Mouse (Mus musculus) hindbrain, embryonic 11.5 days (tissue): ENCODE measurements around the gene Tmprss9. TPM values are rescaled to one million over a fixed set of nuclear protein-coding genes. Genes with fewer than 3 reads are reported as not detected.
A peak's percentile ranks its signal among the peaks of the same experiment; 100 is the strongest.
"Not testable (repeated sequence)": the region's sequence is repeated elsewhere in the genome, so short reads cannot be mapped to it uniquely, and the experiment has no call there.

Source experiments
- ATAC-seq: fragments of 200-750 bp; cut with Nextera tagmentation; 2 replicates; pipeline ENCODE4 v1.8.0; 2017; ENCODE audit warnings: mild to moderate bottlenecking, moderate TSS enrichment, moderate library complexity; ENCODE audit not compliant: low FRiP score
- DNase-seq: peaks from one replicate; pipeline ENCODE4 v3.0.0-alpha.2; 2015; ENCODE audit warnings: low spot score
- H3K27ac ChIP-seq: fragments of 300-500 bp; sonication (generic); 2 replicates; pipeline ENCODE4 v1.5.1; 2014; ENCODE audit warnings: mild to moderate bottlenecking, low read depth, low read length
- H3K27me3 ChIP-seq: fragments of 300-500 bp; sonication (generic); 2 replicates; pipeline ENCODE4 v1.6.1; 2014; ENCODE audit warnings: mild to moderate bottlenecking, low read length, moderate library complexity, mixed read lengths; ENCODE audit not compliant: control insufficient read depth, insufficient read depth
- H3K36me3 ChIP-seq: fragments of 300-500 bp; sonication (generic); 2 replicates; pipeline ENCODE4 v1.6.1; 2014; ENCODE audit warnings: mild to moderate bottlenecking, low read length, moderate library complexity, mixed read lengths; ENCODE audit not compliant: control insufficient read depth, insufficient read depth
- H3K4me1 ChIP-seq: fragments of 300-500 bp; sonication (generic); replicated peaks from 2 replicates; pipeline ENCODE4 v1.6.1; 2014; ENCODE audit warnings: low read length, mixed read lengths; ENCODE audit not compliant: control insufficient read depth, insufficient read depth
- H3K4me2 ChIP-seq: fragments of 300-500 bp; sonication (generic); replicated peaks from 2 replicates; pipeline ENCODE4 v1.6.1; 2014; ENCODE audit warnings: mild to moderate bottlenecking, low read depth, low read length
- H3K4me3 ChIP-seq: fragments of 300-500 bp; sonication (generic); 2 replicates; pipeline ENCODE4 v1.5.1; 2014; ENCODE audit warnings: low read depth, low read length
- H3K9ac ChIP-seq: fragments of 300-500 bp; sonication (generic); 2 replicates; pipeline ENCODE4 v1.6.1; 2014; ENCODE audit warnings: low read depth, low read length
- H3K9me3 ChIP-seq: fragments of 300-500 bp; sonication (generic); 2 replicates; pipeline ENCODE4 v1.6.1; 2016; ENCODE audit warnings: low read length; ENCODE audit not compliant: control insufficient read depth
- WGBS: fragments of 180-500 bp; shearing (Covaris S2); extraction: QIAGEN DNeasy Blood & Tissue Kit; methylation state at CpG from one replicate; pipeline ENCODE4 v1.1.7; 2014; 5-methylcytosine and 5-hydroxymethylcytosine counted together
- polyA plus RNA-seq: library from polyadenylated mRNA; unstranded; fragments of >200 nt; fragmentation: Nextera tagmentation; extraction: Ambion mirVana; gene quantifications from 2 replicates; pipeline ENCODE4 v1.2.1, GENCODE M21; 2014

The Tmprss9 gene
- polyA plus RNA-seq, 1 experiment from 2014 or later: 0.05 TPM

- 87% methylated on average over 10 of the region's 10 CpGs for WGBS
Measured at GRCm38 (mm10) chr10:80827870-80828420, 43.7 kb upstream of the Tmprss9 start.

GRCm38 (mm10) chr10:80828587-80828986, 43.1 kb upstream of the Tmprss9 start:
- not testable (repeated sequence) for DNase-seq, H3K27me3 ChIP-seq, H3K36me3 ChIP-seq, H3K4me3 ChIP-seq, H3K9ac ChIP-seq, H3K27ac ChIP-seq, H3K9me3 ChIP-seq, H3K4me2 ChIP-seq, ATAC-seq
- H3K4me1 ChIP-seq: peaks cover 15% of the 10 kb centered on the region; the same call in 1 of the 2 replicates
- 85% methylated on average over 7 of the region's 9 CpGs for WGBS

More at GRCm38 (mm10) chr10:80827870-80828420, 43.7 kb upstream of the Tmprss9 start:
- no peak for DNase-seq
- Histone ChIP-seq H3K9me3 (no peaks in the 10 kb centered on the region), H3K4me2 (peak overlapping the region; percentile 81), H3K27me3 (no peaks in the 10 kb centered on the region), H3K27ac (no peak overlapping the region), H3K9ac (peak overlapping the region; percentile 89; the same call in 1 of the 2 replicates), H3K4me3 (peak overlapping the region; percentile 88), H3K36me3 (no peaks in the 10 kb centered on the region), H3K4me1 (peaks cover 15% of the 10 kb centered on the region; the same call in 1 of the 2 replicates)
- no peak for ATAC-seq

- Histone ChIP-seq H3K9ac (no peak overlapping the region), H3K9me3 (no peaks in the 10 kb centered on the region), H3K4me3 (no peak overlapping the region), H3K4me1 (peaks cover 15% of the 10 kb centered on the region; the same call in 1 of the 2 replicates), H3K27me3 (peaks cover 8% of the 10 kb centered on the region), H3K27ac (no peak overlapping the region), H3K4me2 (no peak overlapping the region), H3K36me3 (no peaks in the 10 kb centered on the region)
- DNase-seq: no peak
- ATAC-seq: no peak
- 53% methylated on average over 1 of the region's 1 CpGs for WGBS
Measured at GRCm38 (mm10) chr10:80829359-80830278, 42.0 kb upstream of the Tmprss9 start.

GRCm38 (mm10) chr10:80831136-80831535, 40.5 kb upstream of the Tmprss9 start:
- H3K9ac ChIP-seq: no peak overlapping the region
- peaks cover 15% of the 10 kb centered on the region for H3K4me1 ChIP-seq
- WGBS: 2% methylated on average over 9 of the region's 9 CpGs
- ATAC-seq (no peak), DNase-seq (peak; percentile 72)
- H3K4me3 ChIP-seq: no peak overlapping the region
- peaks cover 23% of the 10 kb centered on the region for H3K27me3 ChIP-seq
- H3K9me3 ChIP-seq: no peaks in the 10 kb centered on the region
- no peaks in the 10 kb centered on the region for H3K36me3 ChIP-seq
- no peak overlapping the region for H3K27ac ChIP-seq
- H3K4me2 ChIP-seq: no peak overlapping the region

- 57% methylated on average over 7 of the region's 7 CpGs for WGBS
- Histone ChIP-seq H3K9ac (no peak overlapping the region), H3K27ac (no peak overlapping the region), H3K4me1 (peaks cover 13% of the 10 kb centered on the region), H3K4me3 (no peak overlapping the region), H3K36me3 (no peaks in the 10 kb centered on the region), H3K9me3 (no peaks in the 10 kb centered on the region), H3K27me3 (peaks cover 31% of the 10 kb centered on the region), H3K4me2 (no peak overlapping the region)
- DNase-seq (no peak), ATAC-seq (no peak)
Measured at GRCm38 (mm10) chr10:80832818-80833217, 38.8 kb upstream of the Tmprss9 start.

- H3K9ac ChIP-seq: no peak overlapping the region
- no peaks in the 10 kb centered on the region for H3K36me3 ChIP-seq
- H3K4me3 ChIP-seq: no peak overlapping the region
- no peak overlapping the region for H3K27ac ChIP-seq
- H3K4me2 ChIP-seq: 0 out of 2 replicates have a peak overlapping the region, but pooled peaks have one; percentile 17
- no peaks in the 10 kb centered on the region for H3K9me3 ChIP-seq
- H3K4me1 ChIP-seq: peaks cover 5% of the 10 kb centered on the region
- peaks cover 31% of the 10 kb centered on the region for H3K27me3 ChIP-seq
- WGBS: 49% methylated on average over 30 of the region's 30 CpGs
- DNase-seq: no peak
- no peak for ATAC-seq
Measured at GRCm38 (mm10) chr10:80835617-80836016, 36.0 kb upstream of the Tmprss9 start.

GRCm38 (mm10) chr10:80836949-80837379, 34.7 kb upstream of the Tmprss9 start:
- 53% methylated on average over 7 of the region's 7 CpGs for WGBS
- peaks cover 34% of the 10 kb centered on the region for H3K27me3 ChIP-seq
- H3K9me3 ChIP-seq: no peaks in the 10 kb centered on the region
- no peak overlapping the region for H3K4me2 ChIP-seq
- H3K4me1 ChIP-seq: peaks cover 3% of the 10 kb centered on the region
- no peak overlapping the region for H3K27ac ChIP-seq
- no peak overlapping the region for H3K9ac ChIP-seq
- no peak for DNase-seq
- ATAC-seq: no peak
- H3K36me3 ChIP-seq: no peaks in the 10 kb centered on the region
- no peak overlapping the region for H3K4me3 ChIP-seq

- 19% methylated on average over 2 of the region's 2 CpGs for WGBS
- H3K9ac ChIP-seq: 0 out of 2 replicates have a peak overlapping the region, but pooled peaks have one; percentile 7
- peaks cover 43% of the 10 kb centered on the region for H3K27me3 ChIP-seq
- H3K4me2 ChIP-seq: no peak overlapping the region
- DNase-seq (no peak), ATAC-seq (no peak)
- H3K4me3 ChIP-seq: no peak overlapping the region
- H3K4me1 ChIP-seq: peaks cover 1% of the 10 kb centered on the region
- no peaks in the 10 kb centered on the region for H3K36me3 ChIP-seq
- no peak overlapping the region for H3K27ac ChIP-seq
- H3K9me3 ChIP-seq: no peaks in the 10 kb centered on the region
Measured at GRCm38 (mm10) chr10:80837827-80838226, 33.8 kb upstream of the Tmprss9 start.
